Mouse (Mus musculus) left cerebral cortex, postnatal 4 days (tissue): Measurements from ENCODE around the gene Calhm1. TPM values are rescaled to one million over a fixed set of nuclear protein-coding genes. Genes with fewer than 3 reads are reported as not detected.
"Not testable (repeated sequence)": the region's sequence is repeated elsewhere in the genome, so short reads cannot be mapped to it uniquely, and the experiment has no call there.

ENCODE experiments used
- DNase-seq: peaks from one replicate; pipeline ENCODE4 v3.0.0-alpha.2; 2022
- intact Hi-C: fragments of 180-260 bp; cut with DNase I; formaldehyde crosslinking; loops from one replicate; pipeline ENCODE4 v1.15.1; 2025
- total RNA-seq, 2 experiments: library from RNA; stranded (reverse); gene quantifications; 2 replicates each; pipeline ENCODE4 v1.2.3; 2021

Calhm1 gene
- total RNA-seq, 2 experiments from 2014 or later: not detected

DNA sequence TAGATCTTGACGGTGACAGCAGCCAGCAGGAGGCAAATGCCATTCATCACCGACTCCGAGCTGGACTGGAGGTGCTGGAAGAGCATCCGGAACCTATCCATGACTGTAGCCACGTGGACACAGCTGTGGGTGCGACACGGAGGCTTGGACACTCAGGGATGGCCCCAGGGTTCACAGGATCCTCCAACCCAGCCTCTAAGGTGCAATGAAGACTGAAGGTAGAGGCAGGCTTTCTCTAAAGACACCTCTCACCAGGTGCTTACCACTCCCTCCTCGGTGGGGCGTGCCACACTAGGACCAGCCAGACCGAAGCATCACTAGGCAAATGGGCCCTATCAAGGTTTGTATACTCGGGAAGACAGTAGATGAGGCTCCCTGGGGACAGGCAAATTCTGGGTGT is 13.6 kb upstream of the Calhm1 start, which contains the start of gene Calhm3:
Gene Calhm3 (minus strand): TSS at position 101 of the 400 bp plus-strand sequence.
- no peak for DNase-seq
- intact Hi-C loops: no loop called here

DNA sequence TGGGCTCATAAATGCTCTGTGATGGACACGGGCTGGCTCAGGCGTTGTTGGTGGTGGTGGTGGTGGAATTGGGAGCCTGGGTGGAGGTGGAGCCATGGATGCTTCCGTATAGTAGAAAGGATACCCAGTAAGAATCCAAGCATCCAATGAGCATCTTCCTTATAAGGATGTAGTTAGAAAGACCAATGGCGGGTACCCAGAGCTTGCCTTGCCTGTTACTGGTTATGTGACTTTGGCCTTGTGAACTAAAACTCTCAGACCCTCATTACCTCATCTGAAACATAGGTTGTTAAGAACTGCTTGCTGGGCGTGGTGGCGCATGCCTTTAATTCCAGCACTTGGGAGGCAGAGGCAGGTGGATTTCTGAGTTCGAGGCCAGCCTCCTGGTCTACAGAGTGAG is 9.7 kb upstream of the Calhm1 start:
- no peak for DNase-seq
- intact Hi-C loops: no loop called here

DNA sequence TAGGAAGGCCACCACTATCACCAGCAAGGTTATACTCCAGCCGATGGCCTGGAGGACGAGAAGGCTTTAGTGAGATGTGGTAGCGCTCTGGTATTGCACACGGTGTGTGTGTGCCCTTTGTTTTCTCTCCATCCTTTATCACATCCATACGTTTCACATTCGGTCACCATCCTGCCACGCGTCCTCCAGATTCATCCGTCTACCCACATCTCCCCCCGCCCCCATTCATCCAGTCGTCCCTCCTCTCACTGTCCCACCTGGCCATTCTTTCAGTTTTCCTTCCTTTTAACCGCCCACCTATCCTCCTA is 8.0 kb upstream of the Calhm1 start:
- intact Hi-C loops: no loop called here
- DNase-seq: no peak

DNA sequence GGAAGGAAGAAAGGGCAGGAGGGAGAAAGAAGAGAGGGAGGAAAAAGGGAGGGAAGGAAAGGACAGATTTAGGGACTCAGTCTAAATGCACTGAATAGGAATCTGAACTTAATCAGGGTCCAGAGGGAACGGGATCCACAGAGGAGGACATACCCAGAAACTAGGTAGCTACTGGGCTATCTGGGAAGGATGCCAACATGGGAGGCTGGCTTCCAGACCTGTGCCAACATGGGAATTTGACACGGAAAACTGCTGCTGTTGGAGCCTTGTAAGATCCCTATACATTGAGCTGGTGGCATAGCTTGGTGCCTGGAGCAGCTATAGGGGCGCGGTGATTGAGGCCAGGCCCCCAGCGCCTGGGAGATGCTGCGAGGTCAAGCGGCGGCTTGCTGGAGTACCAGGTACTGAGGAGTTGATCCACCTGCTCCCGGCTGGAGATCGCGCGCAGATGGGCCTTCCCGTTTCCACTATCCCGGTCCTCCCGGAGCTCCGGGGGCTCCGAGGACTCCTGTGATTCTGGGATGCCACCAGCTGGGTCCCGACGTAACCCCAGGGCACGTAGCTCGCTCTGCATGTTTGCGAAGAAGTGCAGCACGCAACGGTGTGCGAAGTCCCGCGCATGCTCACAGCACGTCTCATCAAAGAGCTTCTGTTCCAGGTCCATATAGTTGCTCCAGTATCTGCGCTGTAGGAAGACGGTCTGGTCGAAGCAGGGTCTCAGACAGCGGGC is 7.4 kb upstream of the Calhm1 start:
- peak; percentile 41 for DNase-seq
- intact Hi-C loops: no loop called here

DNA sequence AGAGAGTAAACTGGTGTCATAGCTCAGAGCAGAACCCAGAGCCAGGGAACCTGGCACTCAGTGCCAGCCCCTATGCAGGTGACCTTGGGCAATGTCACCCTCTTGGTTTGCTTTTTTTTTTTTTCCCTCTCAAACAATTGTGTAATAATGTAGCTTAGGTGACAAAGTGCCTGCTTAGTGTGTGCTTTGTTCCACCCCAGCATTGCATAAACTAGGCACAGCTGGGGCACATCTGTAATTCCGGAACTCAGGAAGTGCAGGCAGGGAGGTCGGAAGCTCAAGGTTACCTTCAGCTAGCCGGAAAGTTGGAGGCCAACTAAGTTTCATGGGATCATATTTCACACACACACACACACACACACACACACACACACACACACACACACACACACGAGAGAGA is 5.8 kb upstream of the Calhm1 start:
- no peak for DNase-seq
- intact Hi-C loops: no loop called here

DNA sequence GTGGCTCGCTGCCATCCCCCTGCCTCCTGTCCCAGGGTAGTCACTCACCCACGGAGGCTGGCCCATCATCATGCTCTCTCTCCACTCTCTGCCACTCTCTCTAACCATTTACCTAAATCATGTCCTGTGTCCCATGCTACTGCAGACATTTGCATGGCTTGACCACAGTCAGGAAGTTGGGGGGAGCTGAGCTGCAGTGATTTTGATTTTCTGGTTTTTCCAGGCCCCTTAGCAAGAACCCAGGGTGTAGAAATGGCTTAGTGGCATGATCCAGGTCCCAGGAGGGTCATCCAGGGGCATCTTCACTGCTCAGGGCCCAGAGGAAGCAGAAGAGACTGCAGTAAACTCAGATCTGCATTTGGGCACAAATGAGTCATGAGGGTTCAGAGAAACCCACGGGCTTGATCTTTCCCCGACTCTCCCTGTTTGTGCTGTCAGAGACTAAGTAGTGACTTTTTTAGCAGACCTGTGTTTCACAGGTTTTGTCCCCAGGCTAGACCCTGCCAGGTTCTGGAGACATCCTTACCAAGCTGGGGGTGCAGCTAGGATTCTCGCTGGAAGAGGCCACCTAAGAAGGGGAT is 4.3 kb upstream of the Calhm1 start:
- DNase-seq: no peak
- intact Hi-C loops: no loop called here

DNA sequence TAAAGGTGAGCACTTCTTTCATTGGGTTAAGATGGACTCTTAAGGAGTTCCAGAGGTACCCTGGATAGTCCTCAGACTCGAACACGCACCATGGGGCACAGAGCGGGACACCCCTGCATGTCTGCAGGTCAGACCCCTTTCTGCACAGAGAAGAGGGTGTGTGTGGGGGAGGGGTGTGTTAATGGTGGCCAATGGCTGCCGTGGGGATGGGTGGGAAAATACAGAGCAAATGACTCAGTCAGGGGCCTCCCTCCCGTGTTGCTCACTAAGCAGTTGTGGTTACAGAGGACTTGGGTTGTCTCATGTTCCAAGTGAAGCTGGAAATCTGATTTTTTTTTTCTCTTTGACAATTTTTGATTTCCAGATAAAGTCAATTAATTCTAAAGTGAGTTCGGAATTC is 1.6 kb downstream of the Calhm1 start:
- DNase-seq: no peak
- intact Hi-C loops: no loop called here

DNA sequence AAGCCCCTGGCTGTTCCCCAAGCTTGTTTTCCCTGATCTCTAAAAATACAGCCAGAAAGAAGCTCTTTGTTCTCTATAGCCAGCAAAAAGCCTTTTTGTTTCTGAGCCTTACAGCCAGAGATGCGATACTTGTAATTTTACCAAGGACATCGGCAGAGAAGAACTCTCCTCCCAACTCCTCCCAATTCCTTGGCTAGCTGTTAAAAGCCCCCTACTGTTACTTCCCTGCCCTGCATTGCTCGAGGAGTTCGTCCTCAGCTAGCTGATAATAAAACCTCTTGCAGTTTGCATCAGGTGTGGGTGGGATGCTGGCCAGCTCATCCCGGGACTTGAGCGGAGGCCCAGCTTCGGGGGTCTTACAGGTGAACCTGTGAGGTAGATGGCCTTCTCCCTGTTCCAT is 4.4 kb downstream of the Calhm1 start:
- intact Hi-C loops, DNase-seq: not testable (repeated sequence)

DNA sequence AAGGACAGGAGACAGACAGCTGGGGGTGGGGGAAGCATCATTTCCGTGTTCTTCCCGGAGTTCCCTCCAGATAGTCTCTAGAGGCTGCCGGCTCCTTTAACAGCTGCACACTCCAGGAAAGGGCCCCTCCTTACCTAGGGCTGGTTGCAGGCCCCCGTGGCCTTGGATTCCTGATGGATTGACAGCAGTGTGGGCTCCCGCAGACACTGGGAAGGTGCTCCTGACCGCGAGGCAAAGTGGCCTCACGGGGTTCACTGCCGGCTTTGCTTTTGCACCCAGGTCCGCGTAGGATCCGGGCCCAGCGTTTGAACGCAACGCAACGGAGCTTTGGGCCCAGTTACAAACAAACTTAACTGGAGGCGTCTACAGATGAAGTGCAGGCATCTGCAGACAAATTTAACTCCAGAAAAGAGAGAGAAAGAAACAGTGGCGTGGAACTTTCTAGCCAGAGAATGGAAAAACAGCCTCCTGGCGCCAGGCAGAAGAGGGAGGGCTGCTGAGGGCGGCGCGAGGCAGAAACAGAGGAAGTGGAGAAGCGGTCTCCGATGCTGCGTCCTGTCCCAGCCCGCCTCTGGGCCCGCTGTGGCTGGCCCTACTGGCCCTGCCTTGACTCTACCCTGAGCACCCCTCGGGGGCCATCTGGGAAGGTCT is 6.2 kb downstream of the Calhm1 start, which contains the start of gene Calhm2:
Gene Calhm2 (minus strand): TSS at position 524 of the 651 bp plus-strand sequence.
- DNase-seq: no peak

DNA sequence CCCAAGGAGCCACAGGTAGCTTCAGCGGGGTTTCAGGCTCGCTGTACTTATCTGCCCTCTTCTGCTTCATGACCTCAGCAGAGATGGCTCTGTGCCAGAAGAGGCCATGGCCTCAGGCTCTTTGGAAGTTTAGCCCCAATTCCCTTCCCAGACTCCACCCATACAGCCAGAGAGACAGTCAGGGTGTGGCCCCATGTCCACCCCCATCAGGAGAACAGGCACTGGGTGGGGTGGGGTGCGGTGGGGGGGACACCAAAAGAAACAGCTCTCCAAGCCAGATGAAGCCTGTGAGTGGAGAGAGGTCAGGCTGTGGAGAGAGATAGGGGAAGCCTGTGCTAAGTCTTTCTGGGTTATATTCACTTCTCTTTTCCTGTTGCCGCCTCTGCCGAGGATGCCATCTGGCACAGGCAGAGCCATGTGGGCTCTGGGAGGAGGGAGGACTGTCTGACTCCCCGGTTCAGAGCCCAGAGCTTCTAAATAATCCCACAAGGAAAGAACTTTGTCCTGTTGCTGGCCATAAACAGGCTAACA is 6.9 kb downstream of the Calhm1 start:
- intact Hi-C loops: no loop called here
- DNase-seq: no peak

More for the DNA sequence above, 6.2 kb downstream of the Calhm1 start, which contains the start of gene Calhm2:
- intact Hi-C loops: no loop called here

DNA sequence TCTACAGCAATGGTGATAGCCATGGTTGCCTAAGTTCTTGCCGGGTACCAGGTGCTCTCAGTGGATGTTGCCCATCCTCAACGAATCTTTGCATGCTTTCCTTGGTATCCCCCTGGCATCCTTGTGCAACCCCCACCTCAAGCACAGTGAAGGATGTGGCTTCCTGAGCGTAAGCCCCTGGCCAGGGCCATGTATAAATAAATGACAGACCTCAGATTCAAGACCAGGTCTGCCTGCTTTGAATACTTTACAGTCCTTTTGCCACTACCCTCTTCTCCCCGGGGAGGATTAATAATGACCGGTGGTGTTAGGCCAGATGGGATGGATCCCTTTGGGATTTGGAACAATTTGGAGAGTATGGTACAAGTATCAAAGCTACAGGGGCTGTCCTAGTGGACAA is 7.9 kb downstream of the Calhm1 start:
- DNase-seq: no peak
- intact Hi-C loops: no loop called here

DNA sequence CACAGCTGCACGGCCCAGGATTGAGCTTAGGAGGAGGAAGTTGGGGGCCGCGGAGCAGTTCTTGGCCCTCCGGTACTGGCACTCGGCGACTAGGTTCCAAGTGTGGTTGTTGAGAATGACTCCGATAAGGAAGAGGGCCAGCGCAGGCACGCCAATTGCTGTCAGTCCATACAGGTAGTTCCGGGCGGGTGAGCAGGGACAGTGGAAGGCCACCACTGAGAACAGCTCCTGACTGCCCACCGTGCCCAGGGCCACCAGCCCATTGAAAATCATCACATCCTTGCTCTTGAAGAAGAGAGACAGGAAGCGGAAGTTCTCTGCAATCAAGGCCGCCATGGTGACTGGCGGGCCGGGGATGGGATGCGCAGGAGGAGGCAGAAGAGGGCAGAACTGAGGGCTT is 8.5 kb downstream of the Calhm1 start:
- intact Hi-C loops: no loop called here
- no peak for DNase-seq

DNA sequence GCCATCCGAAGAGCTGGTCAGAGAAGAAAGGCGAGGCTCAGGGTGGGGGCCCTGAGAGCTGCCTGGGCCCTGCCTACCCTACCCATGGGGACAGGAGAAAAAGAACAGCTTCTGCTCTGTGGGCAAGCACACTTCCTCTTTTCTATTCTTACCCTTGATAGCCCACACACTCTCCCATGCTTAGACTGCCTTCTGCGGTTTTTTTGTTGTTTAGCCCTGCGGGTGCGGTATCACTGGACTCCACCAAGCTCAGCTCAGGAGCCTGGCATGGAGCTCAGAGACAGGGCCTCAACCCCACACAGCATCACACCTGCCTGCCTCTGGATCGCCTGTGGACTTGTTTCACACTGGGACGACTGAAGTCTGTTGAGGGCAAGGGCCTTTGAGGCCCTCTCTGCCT is 10.9 kb downstream of the Calhm1 start:
- intact Hi-C loops: no loop called here
- no peak for DNase-seq

DNA sequence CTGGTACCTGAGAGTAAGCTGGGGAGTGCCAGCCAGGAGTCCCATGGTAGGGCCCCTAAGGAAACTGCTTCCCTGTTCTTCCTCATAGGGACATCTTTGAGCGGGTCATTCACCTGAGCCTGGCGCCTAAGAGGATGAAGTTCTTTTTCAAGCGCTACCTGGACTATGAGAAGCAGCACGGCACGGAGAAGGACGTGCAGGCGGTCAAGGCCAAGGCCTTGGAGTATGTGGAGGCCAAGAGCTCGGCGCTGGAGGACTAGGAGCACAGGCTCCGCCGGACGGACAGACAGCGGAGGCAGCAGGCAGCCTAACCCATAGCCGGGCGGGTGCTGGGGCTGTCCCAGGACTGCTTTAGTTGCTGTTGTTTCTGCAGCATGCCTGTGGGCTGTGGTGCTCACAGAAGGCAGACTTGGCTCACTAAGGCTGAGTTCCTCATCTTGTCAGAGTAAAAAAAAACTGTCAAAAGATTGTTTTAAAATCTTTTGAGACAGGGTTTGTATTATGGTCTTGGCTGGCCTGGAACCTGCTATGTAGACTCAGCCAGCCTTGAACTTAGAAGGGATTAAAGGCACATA is 13.4 kb downstream of the Calhm1 start:
- no peak for DNase-seq
- intact Hi-C loops: no loop called here

DNA sequence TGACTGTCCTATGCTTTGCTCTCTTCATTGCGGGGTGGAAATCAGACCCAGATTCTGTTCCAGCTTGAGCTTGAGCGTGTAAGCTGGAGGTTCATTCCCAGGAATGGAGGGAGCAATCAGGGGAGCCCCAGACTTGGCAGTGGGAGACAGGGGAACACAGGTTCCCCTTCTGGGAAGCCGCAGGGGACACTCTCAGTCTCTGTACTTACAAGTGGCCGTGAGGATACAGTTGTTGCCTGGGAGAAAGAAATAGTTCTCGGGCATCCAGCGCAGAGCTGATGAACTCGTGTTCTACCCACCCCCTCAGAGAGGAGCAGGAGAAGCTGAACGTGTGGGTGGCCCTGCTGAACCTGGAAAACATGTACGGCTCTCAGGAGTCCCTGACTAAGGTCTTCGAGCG is 15.2 kb downstream of the Calhm1 start:
- DNase-seq: no peak
- intact Hi-C loops: no loop called here

DNA sequence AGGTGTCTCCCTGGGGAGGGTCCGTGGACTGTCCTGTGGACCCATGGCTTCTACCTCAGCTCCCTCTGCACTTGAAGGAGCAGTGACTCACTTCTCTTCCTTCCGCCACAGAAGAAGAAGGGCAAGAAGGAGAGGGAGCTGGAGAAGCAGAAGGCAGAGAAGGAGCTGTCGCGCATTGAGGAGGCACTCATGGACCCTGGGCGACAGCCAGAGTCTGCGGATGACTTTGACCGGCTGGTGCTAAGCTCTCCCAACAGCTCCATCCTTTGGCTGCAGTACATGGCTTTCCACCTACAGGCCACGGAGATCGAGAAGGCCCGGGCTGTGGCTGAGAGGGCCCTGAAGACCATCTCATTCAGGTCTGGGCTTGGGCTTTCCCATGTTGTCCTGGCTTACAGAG is 15.9 kb downstream of the Calhm1 start:
- intact Hi-C loops: no loop called here
- no peak for DNase-seq

DNA sequence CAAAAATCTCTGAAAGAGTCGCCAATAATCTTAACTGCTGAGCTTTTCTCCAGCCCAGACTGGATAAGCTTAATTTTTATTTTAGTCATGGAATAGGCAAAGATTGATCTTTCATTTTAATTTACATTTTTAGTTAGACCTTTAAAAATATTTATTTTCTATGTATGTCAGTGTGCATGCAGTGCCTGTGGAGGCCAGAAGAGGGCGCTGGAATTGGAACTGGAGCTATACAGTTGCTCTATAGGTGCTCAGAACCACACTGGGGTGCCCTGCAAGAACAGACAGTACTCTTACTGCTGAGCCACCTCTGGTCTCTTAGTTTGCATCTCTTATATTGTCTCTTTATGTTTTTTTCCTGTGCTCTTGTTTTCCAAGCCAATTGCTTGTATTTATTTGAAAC is 21.3 kb downstream of the Calhm1 start:
- peak; percentile 39 for DNase-seq
- intact Hi-C loops: loop anchor here (5.0 kb wide), 1 partner anchor 44 kb away; no protein-coding TSS in a partner anchor

DNA sequence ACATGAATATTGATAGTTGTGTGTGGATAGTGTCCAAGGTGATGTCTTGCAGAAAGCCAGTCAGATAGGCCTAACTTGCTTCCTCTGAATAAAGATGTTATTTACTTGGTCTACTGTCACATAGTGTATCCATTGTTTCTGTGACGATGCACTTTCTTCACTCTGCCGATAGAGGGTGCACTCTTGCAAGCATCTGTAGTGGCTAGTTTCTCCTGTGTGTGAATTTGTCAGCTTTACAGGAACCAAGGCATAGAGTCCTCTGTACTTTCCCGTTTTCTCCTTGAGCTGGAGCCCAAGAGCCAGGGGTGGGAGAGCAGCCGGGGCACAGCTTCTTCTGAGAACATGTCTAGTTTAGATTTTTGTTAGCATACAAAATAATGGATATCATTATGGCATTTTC is 23.0 kb downstream of the Calhm1 start:
- no peak for DNase-seq
- intact Hi-C loops: loop anchor here (5.0 kb wide), 1 partner anchor 46 kb away; no protein-coding TSS in a partner anchor

DNA sequence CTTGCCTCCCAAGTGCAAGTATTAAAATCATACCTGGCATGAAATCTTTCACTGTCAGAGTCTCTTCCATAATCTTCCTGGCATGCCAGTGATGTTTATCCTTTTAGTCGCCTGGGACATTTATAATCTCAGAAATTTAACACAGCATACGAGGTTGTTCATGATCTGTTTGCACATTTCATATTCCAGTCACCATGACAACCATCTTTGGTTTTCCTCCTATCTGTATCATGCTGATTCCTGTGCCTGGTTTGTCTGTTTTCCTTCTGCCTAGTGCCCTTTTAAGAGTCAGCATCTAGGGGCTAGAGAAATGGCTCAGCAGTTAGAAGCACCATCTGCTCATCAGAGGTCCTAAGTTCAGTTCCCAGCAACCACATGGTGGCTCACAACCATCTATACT is 25.4 kb downstream of the Calhm1 start:
- intact Hi-C loops: no loop called here
- DNase-seq: no peak

DNA sequence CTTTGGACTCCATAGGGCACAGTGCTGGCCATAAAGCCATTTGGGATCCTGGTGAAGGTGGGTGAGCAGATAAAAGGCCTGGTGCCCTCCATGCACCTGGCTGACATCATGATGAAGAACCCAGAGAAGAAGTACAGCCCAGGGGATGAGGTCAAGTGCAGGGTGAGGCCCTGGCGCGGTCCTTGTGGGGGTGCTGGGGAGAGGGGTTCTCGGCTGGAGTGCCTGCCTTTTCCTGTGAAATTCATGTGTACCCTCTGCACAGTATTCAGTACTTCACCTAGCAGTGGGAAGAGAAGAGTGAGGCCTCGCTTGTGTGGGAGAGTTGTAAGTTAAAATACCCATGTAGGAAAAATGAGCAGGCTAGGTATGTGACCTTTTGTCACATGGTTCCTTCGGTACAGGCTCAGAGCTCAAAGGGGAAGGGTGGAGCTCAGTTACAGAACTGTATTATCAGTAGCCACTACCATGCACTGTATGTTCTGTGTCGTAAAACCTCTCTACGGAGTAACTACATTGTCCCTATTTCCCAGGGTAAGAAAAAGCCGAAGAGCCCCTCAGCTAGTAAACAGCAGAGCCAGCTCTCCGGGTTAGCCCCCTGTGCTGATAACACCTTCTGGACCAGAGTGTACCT is 39.3 kb downstream of the Calhm1 start:
- intact Hi-C loops: no loop called here
- DNase-seq: no peak

DNA sequence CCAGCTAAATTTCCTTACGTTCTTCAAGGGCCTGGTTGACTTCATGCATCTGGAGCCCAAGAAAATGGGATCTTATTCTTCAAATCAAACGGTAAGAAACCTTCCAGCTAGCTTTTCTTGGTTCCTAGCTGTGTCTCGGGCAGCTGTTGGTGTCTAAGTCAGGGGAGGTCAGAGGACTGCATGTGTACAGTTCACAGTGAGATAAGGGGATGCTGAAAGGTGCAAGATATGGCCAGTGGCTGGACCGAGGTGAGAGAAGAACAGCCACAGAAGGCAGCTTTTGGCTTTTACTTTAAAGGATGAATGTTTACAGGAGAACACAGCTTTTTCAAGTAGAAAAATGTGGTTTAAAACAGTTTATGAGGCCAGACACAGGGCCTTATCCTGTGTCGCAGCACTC is 43.0 kb downstream of the Calhm1 start:
- intact Hi-C loops: no loop called here

More for the DNA sequence above, 43.0 kb downstream of the Calhm1 start:
- DNase-seq: no peak
